Mouse (Mus musculus): Measurements from ENCODE around the gene Nectin1. TPM values are rescaled to one million over a fixed set of nuclear protein-coding genes. Genes with fewer than 3 reads are reported as not detected.
A peak's percentile ranks its signal among the peaks of the same experiment; 100 is the strongest.

Nectin1 gene
- 1 to 10 TPM; 4.5 to 6.7 TPM for total RNA-seq (2021)
- long read RNA-seq, experiment 1, partial matches to known transcripts: 0 of 1 reads
- long read RNA-seq, experiment 1, other reads (novel, unspliced or antisense): 1 of 1 reads
- long read RNA-seq, experiment 2, partial matches to known transcripts: 0 of 2 reads
- long read RNA-seq, experiment 2, other reads (novel, unspliced or antisense): 2 of 2 reads

- intact Hi-C loops (cut with DNase I; ENCODE audit: low total_unique reads): loop anchor here (2.0 kb wide), 1 partner anchor 59 kb away; no protein-coding TSS in a partner anchor
- peak; percentile 89 for DNase-seq
Observed at GRCm38 (mm10) chr9:43743647-43744137, at the start of gene Nectin1. TSS of gene Nectin1 (plus strand) at chr9:43743984.

GRCm38 (mm10) chr9:43698080-43698712 lies 45.6 kb upstream of the Nectin1 start:
- peak; percentile 61 for DNase-seq
- intact Hi-C loops (cut with DNase I; ENCODE audit: low total_unique reads): no loop called here

GRCm38 (mm10) chr9:43698841-43699240 lies 44.9 kb upstream of the Nectin1 start:
- intact Hi-C loops (cut with DNase I; ENCODE audit: low total_unique reads): no loop called here
- no peak for DNase-seq

GRCm38 (mm10) chr9:43699417-43700225 lies 44.2 kb upstream of the Nectin1 start:
- intact Hi-C loops (cut with DNase I; ENCODE audit: low total_unique reads): no loop called here

GRCm38 (mm10) chr9:43700226-43700579 lies 43.6 kb upstream of the Nectin1 start:
- DNase-seq: no peak
- intact Hi-C loops (cut with DNase I; ENCODE audit: low total_unique reads): no loop called here

More at GRCm38 (mm10) chr9:43699417-43700225, 44.2 kb upstream of the Nectin1 start:
- no peak for DNase-seq

GRCm38 (mm10) chr9:43701748-43702147 lies 42.0 kb upstream of the Nectin1 start:
- intact Hi-C loops (cut with DNase I; ENCODE audit: low total_unique reads): no loop called here
- DNase-seq: no peak

- DNase-seq: no peak
- intact Hi-C loops (cut with DNase I; ENCODE audit: low total_unique reads): no loop called here
Observed at GRCm38 (mm10) chr9:43707571-43707970, 36.2 kb upstream of the Nectin1 start.

- peak; percentile 37 for DNase-seq
- intact Hi-C loops (cut with DNase I; ENCODE audit: low total_unique reads): no loop called here
Observed at GRCm38 (mm10) chr9:43708715-43709114, 35.1 kb upstream of the Nectin1 start.

GRCm38 (mm10) chr9:43713432-43713831 lies 30.4 kb upstream of the Nectin1 start:
- intact Hi-C loops (cut with DNase I; ENCODE audit: low total_unique reads): no loop called here
- no peak for DNase-seq

GRCm38 (mm10) chr9:43719407-43719839 lies 24.4 kb upstream of the Nectin1 start:
- DNase-seq: peak; percentile 44
- intact Hi-C loops (cut with DNase I; ENCODE audit: low total_unique reads): no loop called here

GRCm38 (mm10) chr9:43720046-43720445 lies 23.7 kb upstream of the Nectin1 start:
- intact Hi-C loops (cut with DNase I; ENCODE audit: low total_unique reads): no loop called here
- no peak for DNase-seq

- intact Hi-C loops (cut with DNase I; ENCODE audit: low total_unique reads): no loop called here
- no peak for DNase-seq
Observed at GRCm38 (mm10) chr9:43724093-43724492, 19.7 kb upstream of the Nectin1 start.

- DNase-seq: no peak
- intact Hi-C loops (cut with DNase I; ENCODE audit: low total_unique reads): no loop called here
Observed at GRCm38 (mm10) chr9:43729450-43730266, 14.1 kb upstream of the Nectin1 start.

- peak; percentile 73 for DNase-seq
- intact Hi-C loops (cut with DNase I; ENCODE audit: low total_unique reads): no loop called here
Observed at GRCm38 (mm10) chr9:43730284-43731027, 13.3 kb upstream of the Nectin1 start.

- intact Hi-C loops (cut with DNase I; ENCODE audit: low total_unique reads): no loop called here
- DNase-seq: no peak
Observed at GRCm38 (mm10) chr9:43731880-43732279, 11.9 kb upstream of the Nectin1 start.

GRCm38 (mm10) chr9:43732671-43733070 lies 11.1 kb upstream of the Nectin1 start:
- intact Hi-C loops (cut with DNase I; ENCODE audit: low total_unique reads): no loop called here

GRCm38 (mm10) chr9:43734952-43735351 lies 8.8 kb upstream of the Nectin1 start:
- intact Hi-C loops (cut with DNase I; ENCODE audit: low total_unique reads): no loop called here
- DNase-seq: no peak

More at GRCm38 (mm10) chr9:43732671-43733070, 11.1 kb upstream of the Nectin1 start:
- DNase-seq: no peak

GRCm38 (mm10) chr9:43736046-43736730 lies 7.6 kb upstream of the Nectin1 start:
- no peak for DNase-seq
- intact Hi-C loops (cut with DNase I; ENCODE audit: low total_unique reads): no loop called here

Measured in gastrocnemius, postnatal 14 days (tissue).